ENCODE assay signal across 8 mouse cellular contexts in the genomic region with DNA sequence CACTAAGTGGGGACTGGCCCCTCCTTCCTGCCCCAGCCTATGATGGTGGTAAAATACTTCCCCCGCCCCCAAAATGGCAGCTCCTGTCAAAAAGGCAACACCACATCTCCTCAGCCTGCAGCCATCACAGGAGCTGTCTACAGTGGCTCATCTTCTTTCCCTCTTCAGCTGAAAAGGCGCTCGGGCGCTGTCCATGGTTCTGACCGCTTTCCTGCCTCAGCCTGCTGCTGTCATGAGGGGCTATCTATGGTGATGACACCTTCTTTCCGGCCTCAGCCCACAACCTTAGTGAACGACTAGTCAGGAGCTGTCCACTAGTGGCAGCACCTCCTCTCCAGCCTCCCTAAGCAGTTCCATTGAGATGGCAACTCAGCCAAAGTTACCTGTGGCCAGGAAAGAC. TPM values are rescaled to one million over a fixed set of nuclear protein-coding genes. Genes with fewer than 3 reads are reported as not detected.
DNase-seq lines count a peak whose midpoint lies in the region.

No protein-coding gene starts in this region.

- peak; percentile 17 to 62 for DNase-seq in adrenal gland, adult (ENCODE audit: inconsistent age in 2 of 2, low spot score in 1 of 2)
- no peak for DNase-seq in adrenal gland, adult 8-10 months
- peak; percentile 27 to 73 for DNase-seq in spleen, postnatal 4 days (ENCODE audit: low spot score in 2 of 2)
- no peak for DNase-seq in spleen, postnatal 36 days (ENCODE audit: low spot score in 2 of 2)
- DNase-seq in kidney, adult 9 months: peak; percentile 26
- DNase-seq in ovary, postnatal 10 days (ENCODE audit: low spot score): peak; percentile 45
- DNase-seq in left cerebral cortex, adult 11 months (ENCODE audit: low spot score): no peak
- no peak for DNase-seq in right cerebral cortex, adult 2 months (ENCODE audit: low spot score in 2 of 2)

RNA-seq across cellular contexts. Expression of gene Saxo2, which starts 23.0 kb away (rescaled TPM):
- 1 to 10 TPM; 1.8 to 5.5 (median 3.3) TPM for total RNA-seq in adrenal gland, adult 8-10 months (2022)

RNA-seq across cellular contexts. Expression of gene Efl1, which starts 23.1 kb away (rescaled TPM):
- total RNA-seq in adrenal gland, adult 8-10 months (2022): 10 to 100 TPM; 17.3 to 25.8 (median 22.1) TPM

Comparison
In these comparisons a context has a peak if more than half of its experiments do, and no peak if none do; other contexts are left out.
1. DNase-seq: peak in adrenal gland, adult (2 of 2), spleen, postnatal 4 days (2 of 2), kidney, adult 9 months (single experiment) and ovary, postnatal 10 days (single experiment); none in adrenal gland, adult 8-10 months (single experiment), spleen, postnatal 36 days (0 of 2), left cerebral cortex, adult 11 months (single experiment) and right cerebral cortex, adult 2 months (0 of 2).